Mouse (Mus musculus) MEL (cell line): ENCODE results near the gene Pcgf6. TPM values are rescaled to one million over a fixed set of nuclear protein-coding genes. Genes with fewer than 3 reads are reported as not detected.

Experiments
- DNase-seq: peaks from one replicate; pipeline ENCODE4 v3.0.0; 2011; ENCODE audit warnings: low read depth, low spot score
- H3K27ac ChIP-seq: 2 replicates; pipeline ENCODE4 v1.5.1; 2012; ENCODE audit warnings: low read depth, mild to moderate bottlenecking, control low read depth, low read length, moderate library complexity; ENCODE audit not compliant: control insufficient read depth
- H3K27me3 ChIP-seq, 2 experiments: fragments of 150-350 bp in 1 of 2; sonication (generic) in 1 of 2; 2 replicates each; pipeline ENCODE4 v1.6.1; 2012; ENCODE audit warnings: low read length in 2 of 2, mild to moderate bottlenecking in 2 of 2, improper control_type of control experiment in 1 of 2, moderate library complexity in 1 of 2; ENCODE audit not compliant: insufficient read depth in 2 of 2, control insufficient read depth in 1 of 2
- H3K36me3 ChIP-seq, 2 experiments: 2 replicates each; pipeline ENCODE4 v1.6.1; 2012 to 2014; ENCODE audit warnings: low read length in 2 of 2, improper control_type of control experiment in 1 of 2, inconsistent platforms in 1 of 2, mild to moderate bottlenecking in 1 of 2; ENCODE audit not compliant: insufficient read depth in 2 of 2, control insufficient read depth in 1 of 2
- H3K4me1 ChIP-seq, 2 experiments: fragments of 150-350 bp in 1 of 2; sonication (generic) in 1 of 2; 2 replicates each; pipeline ENCODE4 v1.6.1; 2012; ENCODE audit warnings: low read length in 2 of 2, improper control_type of control experiment in 1 of 2, mild to moderate bottlenecking in 1 of 2; ENCODE audit not compliant: insufficient read depth in 2 of 2, control insufficient read depth in 1 of 2
- H3K4me3 ChIP-seq, 2 experiments: fragments of 150-350 bp in 1 of 2; sonication (generic) in 1 of 2; 2 replicates each; pipeline ENCODE4 v1.5.1; 2012; ENCODE audit warnings: low read depth in 2 of 2, low read length in 2 of 2, mild to moderate bottlenecking in 2 of 2, moderate library complexity in 2 of 2, control low read depth in 1 of 2, improper control_type of control experiment in 1 of 2; ENCODE audit not compliant: control insufficient read depth in 1 of 2, insufficient read depth in 1 of 2
- H3K79me2 ChIP-seq: 2 replicates; pipeline ENCODE4 v1.6.1; 2012; ENCODE audit warnings: mild to moderate bottlenecking, low read length, moderate library complexity; ENCODE audit not compliant: control insufficient read depth, poor library complexity, insufficient read depth
- H3K9ac ChIP-seq: 2 replicates; pipeline ENCODE4 v1.6.1; 2012; ENCODE audit warnings: low read depth, mild to moderate bottlenecking, control low read depth, low read length, moderate library complexity; ENCODE audit not compliant: control insufficient read depth, poor library complexity, severe bottlenecking
- H3K9me3 ChIP-seq: fragments of 150-350 bp; sonication (generic); replicated peaks from 2 replicates; pipeline ENCODE4 v1.6.1; 2012; ENCODE audit warnings: mild to moderate bottlenecking, low read length, improper control_type of control experiment, moderate library complexity; ENCODE audit not compliant: insufficient read depth
- BHLHE40 ChIP-seq: IDR thresholded peaks from 2 replicates; pipeline ENCODE4 v1.6.1; 2012; ENCODE audit warnings: low read depth, mild to moderate bottlenecking, inconsistent platforms, low read length, improper control_type of control experiment, borderline replicate concordance
- CHD1 ChIP-seq: IDR thresholded peaks from 2 replicates; pipeline ENCODE4 v1.6.1; 2012; ENCODE audit warnings: low read depth, mild to moderate bottlenecking, inconsistent platforms, low read length, improper control_type of control experiment
- CHD2 ChIP-seq: IDR thresholded peaks from 2 replicates; pipeline ENCODE4 v1.6.1; 2011; ENCODE audit warnings: low read length, improper control_type of control experiment
- CTCF ChIP-seq, 3 experiments: IDR thresholded peaks in 2 of 3; conservative IDR thresholded peaks in 1 of 3; 2 replicates each; pipeline ENCODE4 v1.5.1; 2011 to 2012; ENCODE audit warnings: low read length in 3 of 3, low read depth in 2 of 3, mild to moderate bottlenecking in 2 of 3, improper control_type of control experiment in 1 of 3, inconsistent platforms in 1 of 3, mixed read lengths in 1 of 3, moderate library complexity in 1 of 3; ENCODE audit not compliant: control insufficient read depth in 1 of 3, insufficient read depth in 1 of 3, poor library complexity in 1 of 3, severe bottlenecking in 1 of 3
- EP300 ChIP-seq, 2 experiments: IDR thresholded peaks; 2 replicates each; pipeline ENCODE4 v1.6.1; 2011; ENCODE audit warnings: improper control_type of control experiment in 2 of 2, low read length in 2 of 2, low read depth in 1 of 2, mild to moderate bottlenecking in 1 of 2
- ETS1 ChIP-seq: IDR thresholded peaks from 2 replicates; pipeline ENCODE4 v1.6.1; 2012; ENCODE audit warnings: low read depth, mild to moderate bottlenecking, inconsistent platforms, low read length, improper control_type of control experiment, moderate library complexity
- GABPA ChIP-seq: IDR thresholded peaks from 2 replicates; pipeline ENCODE4 v1.6.1; 2012; ENCODE audit warnings: low read depth, mild to moderate bottlenecking, inconsistent platforms, low read length, improper control_type of control experiment, moderate library complexity
- GATA1 ChIP-seq: IDR thresholded peaks from 2 replicates; pipeline ENCODE4 v1.6.1; 2011; ENCODE audit warnings: low read depth, low read length, improper control_type of control experiment
- HCFC1 ChIP-seq: IDR thresholded peaks from 2 replicates; pipeline ENCODE4 v1.6.1; 2012; ENCODE audit warnings: low read depth, mild to moderate bottlenecking, inconsistent platforms, low read length, improper control_type of control experiment, moderate library complexity
- KAT2A ChIP-seq: conservative IDR thresholded peaks from 2 replicates; pipeline ENCODE4 v1.6.1; 2012; ENCODE audit warnings: low read depth, low read length, improper control_type of control experiment, inconsistent platforms
- MAFK ChIP-seq: IDR thresholded peaks from 2 replicates; pipeline ENCODE4 v1.6.1; 2011; ENCODE audit warnings: low read depth, mild to moderate bottlenecking, low read length, improper control_type of control experiment, borderline replicate concordance
- MAX ChIP-seq: IDR thresholded peaks from 2 replicates; pipeline ENCODE4 v1.6.1; 2011; ENCODE audit warnings: low read length, improper control_type of control experiment
- MAZ ChIP-seq: IDR thresholded peaks from 2 replicates; pipeline ENCODE4 v1.6.1; 2012; ENCODE audit warnings: low read depth, mild to moderate bottlenecking, inconsistent platforms, low read length, improper control_type of control experiment
- MEF2A ChIP-seq: IDR thresholded peaks from 2 replicates; pipeline ENCODE4 v1.6.1; 2014; ENCODE audit warnings: low read depth, mild to moderate bottlenecking, inconsistent platforms, low read length, improper control_type of control experiment; ENCODE audit not compliant: poor library complexity, insufficient replicate concordance, severe bottlenecking; ENCODE audit errors: extremely low read depth
- MXI1 ChIP-seq: IDR thresholded peaks from 2 replicates; pipeline ENCODE4 v1.6.1; 2011; ENCODE audit warnings: mild to moderate bottlenecking, low read depth, low read length, improper control_type of control experiment
- MYC ChIP-seq: IDR thresholded peaks from 2 replicates; pipeline ENCODE4 v1.6.1; 2011; ENCODE audit warnings: low read depth, mild to moderate bottlenecking, low read length, improper control_type of control experiment, moderate library complexity
- NELFE ChIP-seq: IDR thresholded peaks from 2 replicates; pipeline ENCODE4 v1.6.1; 2011; ENCODE audit warnings: low read depth, low read length, improper control_type of control experiment
- NRF1 ChIP-seq: IDR thresholded peaks from 2 replicates; pipeline ENCODE4 v1.6.1; 2014; ENCODE audit warnings: low read depth, mild to moderate bottlenecking, inconsistent platforms, low read length, improper control_type of control experiment, moderate library complexity; ENCODE audit not compliant: poor library complexity, insufficient read depth, severe bottlenecking
- POLR2A ChIP-seq, 2 experiments: IDR thresholded peaks; 2 replicates each; pipeline ENCODE4 v1.6.1; 2011 to 2012; ENCODE audit warnings: low read length in 2 of 2, mild to moderate bottlenecking in 2 of 2, control low read depth in 1 of 2, improper control_type of control experiment in 1 of 2, low read depth in 1 of 2, moderate library complexity in 1 of 2; ENCODE audit not compliant: control insufficient read depth in 1 of 2, insufficient read depth in 1 of 2, poor library complexity in 1 of 2
- POLR2AphosphoS5 ChIP-seq: IDR thresholded peaks from 2 replicates; pipeline ENCODE4 v1.6.1; 2012; ENCODE audit warnings: low read depth, borderline replicate concordance, mild to moderate bottlenecking, inconsistent platforms, low read length, moderate library complexity, mixed read lengths
- RAD21 ChIP-seq: IDR thresholded peaks from 2 replicates; pipeline ENCODE4 v1.6.1; 2011; ENCODE audit warnings: mild to moderate bottlenecking, low read depth, low read length, improper control_type of control experiment
- RCOR1 ChIP-seq: IDR thresholded peaks from 2 replicates; pipeline ENCODE4 v1.6.1; 2012; ENCODE audit warnings: low read depth, mild to moderate bottlenecking, inconsistent platforms, low read length, improper control_type of control experiment
- SMC3 ChIP-seq: IDR thresholded peaks from 2 replicates; pipeline ENCODE4 v1.6.1; 2011; ENCODE audit warnings: low read depth, low read length, improper control_type of control experiment
- TAL1 ChIP-seq: IDR thresholded peaks from 2 replicates; pipeline ENCODE4 v1.6.1; 2012; ENCODE audit warnings: mild to moderate bottlenecking, inconsistent platforms, low read length, moderate library complexity, mixed read lengths
- TCF12 ChIP-seq: IDR thresholded peaks from 2 replicates; pipeline ENCODE4 v1.6.1; 2014; ENCODE audit warnings: low read depth, mild to moderate bottlenecking, inconsistent platforms, low read length, improper control_type of control experiment, moderate library complexity
- UBTF ChIP-seq: IDR thresholded peaks from 2 replicates; pipeline ENCODE4 v1.6.1; 2012; ENCODE audit warnings: low read depth, mild to moderate bottlenecking, inconsistent platforms, low read length, improper control_type of control experiment, moderate library complexity, borderline replicate concordance; ENCODE audit not compliant: insufficient read depth
- USF2 ChIP-seq, 2 experiments: IDR thresholded peaks; 2 replicates each; pipeline ENCODE4 v1.6.1; 2011 to 2012; ENCODE audit warnings: improper control_type of control experiment in 2 of 2, low read length in 2 of 2, borderline replicate concordance in 1 of 2, inconsistent platforms in 1 of 2, low read depth in 1 of 2, mild to moderate bottlenecking in 1 of 2; ENCODE audit not compliant: insufficient read depth in 1 of 2
- ZC3H11A ChIP-seq: IDR thresholded peaks from 2 replicates; pipeline ENCODE4 v1.6.1; 2012; ENCODE audit warnings: low read depth, mild to moderate bottlenecking, inconsistent platforms, low read length, improper control_type of control experiment
- ZKSCAN1 ChIP-seq: IDR thresholded peaks from 2 replicates; pipeline ENCODE4 v1.6.1; 2012; ENCODE audit warnings: low read depth, mild to moderate bottlenecking, inconsistent platforms, low read length, improper control_type of control experiment, moderate library complexity
- ZNF384 ChIP-seq: IDR thresholded peaks from 2 replicates; pipeline ENCODE4 v1.6.1; 2012; ENCODE audit warnings: low read depth, mild to moderate bottlenecking, inconsistent platforms, low read length, improper control_type of control experiment
- polyA plus RNA-seq, 2 experiments: library from polyadenylated mRNA; stranded (reverse) in 1 of 2; unstranded in 1 of 2; fragments of >175 nt in 1 of 2; fragments of >200 nt in 1 of 2; gene quantifications; 2 replicates each; pipeline versions ENCODE4 v1.2.1 to v1.2.4; 2012; ENCODE audit warnings: low replicate concordance in 2 of 2, low read depth in 1 of 2; ENCODE audit not compliant: insufficient read length in 2 of 2, insufficient read depth in 1 of 2, missing spikeins in 1 of 2
- total RNA-seq: library from RNA; depleted of rRNA; stranded (reverse); fragments of 300-350 nt; gene quantifications from 2 replicates; pipeline ENCODE4 v1.2.3, GENCODE M21; 2012

Gene Pcgf6
- total and polyA plus RNA-seq, 3 experiments = 29.0 to 47.5 TPM; not detected in 1

- TF ChIP-seq GABPA (peak; percentile 70; the same call in 1 of the 2 replicates), TAL1 (no peak), TCF12 (peak; percentile 100), UBTF (no peak; the same call in 1 of the 2 replicates), BHLHE40 (peak; percentile 70; the same call in 1 of the 2 replicates), ETS1 (peak; percentile 59), RCOR1 (0 out of 2 replicates have a peak, but pooled peaks have one; percentile 5), EP300 (IDR thresholded peaks at IDR 0.05; ENCODE audit: low read depth in 1 of 2, low read length in 2 of 2) (peak in 1 of 2 experiments; percentile 73; a peak in 2 of 4 replicates), MAZ (peak; percentile 100), ZC3H11A (no peak), POLR2A (IDR thresholded peaks at IDR 0.05; ENCODE audit: control insufficient read depth in 1 of 2, insufficient read depth in 1 of 2, low read depth in 1 of 2, low read length in 2 of 2, poor library complexity in 1 of 2) (peak; percentile 98 to 100)
Measured at GRCm38 (mm10) chr19:47067096-47067882, 16.6 kb upstream of the Pcgf6 start, which contains the start of gene Taf5 (continued).

- H3K4me1 ChIP-seq = peaks cover 5 to 16% of the 10 kb centered on the region in 2 experiments
- peak overlapping the region; percentile 99 for H3K27ac ChIP-seq
- H3K9me3 ChIP-seq = no peaks in the 10 kb centered on the region
- peaks cover 3 to 27% of the 10 kb centered on the region in 2 experiments; a peak in 3 of 4 replicates for H3K36me3 ChIP-seq
- peak; percentile 48 for DNase-seq
- H3K9ac ChIP-seq = peak overlapping the region; percentile 83
- peak overlapping the region in 1 of 2 experiments; percentile 57; a peak in 1 of 4 replicates for H3K4me3 ChIP-seq
- no peaks in the 10 kb centered on the region for H3K27me3 ChIP-seq
- peaks cover 25% of the 10 kb centered on the region for H3K79me2 ChIP-seq
- TF ChIP-seq ZC3H11A = no peak
- TF ChIP-seq CHD1 = no peak
- TF ChIP-seq MXI1 = no peak
- TF ChIP-seq RCOR1 = no peak
- no peak for TF ChIP-seq BHLHE40
- 0 out of 2 replicates have a peak, but pooled peaks have one; percentile 23 for TF ChIP-seq ZKSCAN1
- no peak for TF ChIP-seq USF2 (IDR thresholded peaks at IDR 0.05; ENCODE audit: borderline replicate concordance in 1 of 2, insufficient read depth in 1 of 2, low read depth in 1 of 2, low read length in 2 of 2)
- peak; percentile 80 for TF ChIP-seq ZNF384
- no peak for TF ChIP-seq UBTF
- no peak for TF ChIP-seq MAFK
- TF ChIP-seq EP300 (IDR thresholded peaks at IDR 0.05; ENCODE audit: low read depth in 1 of 2, low read length in 2 of 2) = no peak
- no peak for TF ChIP-seq CHD2
- TF ChIP-seq TCF12 = no peak
- TF ChIP-seq RAD21 = no peak
- TF ChIP-seq NELFE = no peak
- TF ChIP-seq MAZ = no peak
- no peak for TF ChIP-seq SMC3
- TF ChIP-seq MYC = no peak
- no peak for TF ChIP-seq GATA1
- TF ChIP-seq HCFC1 = 0 out of 2 replicates have a peak, but pooled peaks have one; percentile 30
- TF ChIP-seq NRF1 = no peak
- TF ChIP-seq CTCF (IDR thresholded peaks at IDR 0.05 in 2 of 3, conservative IDR thresholded peaks at IDR 0.05 in 1 of 3; ENCODE audit: control insufficient read depth in 1 of 3, insufficient read depth in 1 of 3, low read depth in 2 of 3, low read length in 3 of 3, poor library complexity in 1 of 3, severe bottlenecking in 1 of 3) = peak; percentile 41 to 64 (median 51)
- TF ChIP-seq TAL1 = no peak
- no peak for TF ChIP-seq POLR2AphosphoS5
- no peak for TF ChIP-seq POLR2A (IDR thresholded peaks at IDR 0.05; ENCODE audit: control insufficient read depth in 1 of 2, insufficient read depth in 1 of 2, low read depth in 1 of 2, low read length in 2 of 2, poor library complexity in 1 of 2)
- no peak for TF ChIP-seq MEF2A
- no peak for TF ChIP-seq MAX
- no peak for TF ChIP-seq GABPA
- no peak for TF ChIP-seq KAT2A
Measured at GRCm38 (mm10) chr19:47065860-47066259, 15.2 kb upstream of the Pcgf6 start.
